Mouse (Mus musculus): ENCODE measurements around the gene Itsn2.
"Not testable (repeated sequence)": the region's sequence is repeated elsewhere in the genome, so short reads cannot be mapped to it uniquely, and the experiment has no call there.

The Itsn2 gene

GRCm38 (mm10) chr12:4707488-4708017, 115.1 kb downstream of the Itsn2 start:
- DNase-seq (ENCODE audit: extremely low read depth, insufficient read length, low spot score) = no peak

- no peak for DNase-seq (ENCODE audit: extremely low read depth, insufficient read length, low spot score)
Measured at GRCm38 (mm10) chr12:4708296-4708695, 115.9 kb downstream of the Itsn2 start.

- DNase-seq (ENCODE audit: extremely low read depth, insufficient read length, low spot score) = no peak
Measured at GRCm38 (mm10) chr12:4708881-4709604, 116.6 kb downstream of the Itsn2 start.

DNA sequence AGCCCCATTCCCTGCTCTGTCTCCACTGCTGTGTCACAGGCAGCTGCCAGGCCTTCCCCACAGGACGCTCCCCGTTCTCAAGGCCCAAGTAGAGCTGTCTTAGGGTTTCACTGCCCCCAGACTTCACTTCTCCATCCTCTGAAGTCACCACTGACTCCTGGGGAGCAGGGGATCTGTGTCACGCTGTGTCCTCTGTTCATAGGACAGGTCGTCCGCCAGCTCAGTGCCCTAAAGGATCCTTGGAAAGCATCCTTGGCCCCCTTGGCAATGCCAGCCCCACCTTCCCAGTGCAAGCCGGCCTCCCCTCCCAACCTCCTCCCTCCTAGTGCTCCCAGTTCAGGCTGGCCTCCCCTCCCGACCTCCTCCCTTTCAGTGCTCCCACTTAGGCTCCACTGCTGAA, 117.5 kb downstream of the Itsn2 start:
- DNase-seq (ENCODE audit: extremely low read depth, insufficient read length, low spot score) = no peak

- no peak for DNase-seq (ENCODE audit: extremely low read depth, insufficient read length, low spot score)
Measured at GRCm38 (mm10) chr12:4713361-4713760, 120.9 kb downstream of the Itsn2 start.

DNA sequence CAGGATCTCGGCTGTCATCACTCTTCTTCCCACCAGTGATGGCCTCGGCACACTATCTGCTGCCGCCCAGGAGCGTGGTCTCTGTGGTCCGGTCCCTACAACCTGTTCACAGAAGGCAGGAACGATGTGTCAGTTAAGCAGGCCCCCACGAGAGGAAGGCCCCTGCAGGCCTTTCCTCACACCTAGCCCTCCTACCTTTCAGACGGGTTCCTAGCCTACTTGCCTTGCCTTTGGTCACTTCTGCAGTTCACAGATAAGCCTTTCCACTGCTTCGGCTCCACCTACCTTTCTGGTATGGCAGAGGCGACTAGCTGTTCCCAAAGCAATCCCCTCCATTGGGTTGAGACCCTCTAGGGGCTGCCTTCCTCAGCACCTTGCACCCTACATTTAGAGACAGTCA, 123.2 kb downstream of the Itsn2 start:
- DNase-seq (ENCODE audit: extremely low read depth, insufficient read length, low spot score) = no peak

- no peak for DNase-seq (ENCODE audit: extremely low read depth, insufficient read length, low spot score)
Measured at GRCm38 (mm10) chr12:4717417-4717816, 125.0 kb downstream of the Itsn2 start.

DNA sequence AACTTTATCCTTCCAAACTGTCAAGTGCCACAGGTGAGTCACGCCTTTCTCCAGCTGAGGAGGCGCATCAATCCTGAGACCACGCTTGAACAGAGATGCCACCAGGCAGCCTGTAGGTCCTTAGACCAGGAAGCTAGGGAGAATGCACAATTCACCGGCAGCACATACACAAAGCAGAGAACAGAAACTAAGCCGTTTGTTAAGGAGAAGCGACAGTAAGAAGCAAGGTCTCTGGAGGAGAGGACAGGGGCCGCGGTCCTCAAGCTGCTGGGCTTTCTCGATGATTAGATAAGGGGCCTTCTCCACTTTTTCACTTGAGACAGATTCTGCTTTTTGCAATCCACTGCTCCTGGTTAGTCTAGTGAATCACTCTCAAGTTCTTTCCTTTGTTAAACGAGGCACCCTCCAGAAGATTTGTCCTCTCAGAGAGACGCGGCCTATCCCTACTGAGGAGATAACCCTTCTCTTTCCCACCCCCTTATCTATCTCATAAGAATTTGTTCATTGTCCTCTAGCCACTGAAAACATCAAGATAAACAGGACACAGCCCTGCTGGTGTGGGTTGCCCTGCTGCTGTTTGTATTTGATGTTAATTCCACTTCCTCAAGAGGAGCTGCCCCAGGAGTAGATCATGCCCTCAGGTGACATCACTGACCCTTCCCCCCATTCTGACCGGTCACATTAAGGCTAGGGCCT, 126.8 kb downstream of the Itsn2 start:
- DNase-seq (ENCODE audit: extremely low read depth, insufficient read length, low spot score) = no peak

- no peak for DNase-seq (ENCODE audit: extremely low read depth, insufficient read length, low spot score)
Measured at GRCm38 (mm10) chr12:4719762-4720754, 127.6 kb downstream of the Itsn2 start.

DNA sequence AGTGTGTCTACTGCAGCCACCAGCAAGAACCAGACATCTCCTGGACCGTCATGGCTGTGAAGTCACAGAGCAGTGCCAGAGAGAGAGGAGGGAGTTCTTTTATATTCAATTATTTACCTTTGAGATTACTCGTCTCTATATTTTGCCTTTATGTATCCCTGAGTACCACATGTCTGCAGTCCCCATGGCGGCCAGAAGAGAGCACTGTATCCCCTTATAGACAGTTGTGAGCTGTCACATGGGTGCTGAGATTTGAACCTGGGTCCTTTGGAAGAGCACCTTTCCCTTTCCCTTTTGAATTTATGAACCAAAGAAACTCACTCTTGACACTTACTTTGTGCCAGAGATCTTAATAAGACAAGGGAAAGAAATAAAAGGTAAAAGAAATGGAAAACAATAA, 136.7 kb downstream of the Itsn2 start:
- no peak for DNase-seq (ENCODE audit: extremely low read depth, insufficient read length, low spot score)

GRCm38 (mm10) chr12:4731629-4732028, 139.2 kb downstream of the Itsn2 start:
- DNase-seq (ENCODE audit: extremely low read depth, insufficient read length, low spot score) = no peak

GRCm38 (mm10) chr12:4732332-4732731, 139.9 kb downstream of the Itsn2 start:
- no peak for DNase-seq (ENCODE audit: extremely low read depth, insufficient read length, low spot score)

GRCm38 (mm10) chr12:4738031-4738576, 145.7 kb downstream of the Itsn2 start, which contains the start of gene Fam228a:
Gene Fam228a (minus strand): TSS chr12:4738430.
- no peak for DNase-seq (ENCODE audit: extremely low read depth, insufficient read length, low spot score)

- DNase-seq (ENCODE audit: extremely low read depth, insufficient read length, low spot score) = no peak
Measured at GRCm38 (mm10) chr12:4740823-4741222, 148.4 kb downstream of the Itsn2 start.

DNA sequence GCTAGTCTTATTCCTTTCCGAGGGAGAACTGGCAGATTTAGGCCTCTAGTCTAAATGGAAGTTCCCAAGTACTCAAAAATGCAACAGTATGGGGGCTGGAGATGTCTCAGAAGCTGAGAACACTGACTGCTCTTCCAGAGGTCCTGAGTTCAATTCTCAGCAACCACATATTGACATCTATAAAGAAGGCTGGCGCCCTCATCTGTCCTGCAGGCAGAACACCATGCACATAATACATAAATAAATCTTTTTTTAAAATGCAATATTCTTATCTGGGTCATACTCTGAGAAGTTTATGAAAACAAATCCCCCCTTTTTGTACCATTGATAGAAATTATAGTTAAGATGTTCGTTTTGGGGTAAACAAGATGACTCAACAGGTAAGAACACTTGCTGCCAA, 149.7 kb downstream of the Itsn2 start:
- no peak for DNase-seq (ENCODE audit: extremely low read depth, insufficient read length, low spot score)

GRCm38 (mm10) chr12:4744486-4744885, 152.0 kb downstream of the Itsn2 start:
- DNase-seq (ENCODE audit: extremely low read depth, insufficient read length, low spot score) = no peak

DNA sequence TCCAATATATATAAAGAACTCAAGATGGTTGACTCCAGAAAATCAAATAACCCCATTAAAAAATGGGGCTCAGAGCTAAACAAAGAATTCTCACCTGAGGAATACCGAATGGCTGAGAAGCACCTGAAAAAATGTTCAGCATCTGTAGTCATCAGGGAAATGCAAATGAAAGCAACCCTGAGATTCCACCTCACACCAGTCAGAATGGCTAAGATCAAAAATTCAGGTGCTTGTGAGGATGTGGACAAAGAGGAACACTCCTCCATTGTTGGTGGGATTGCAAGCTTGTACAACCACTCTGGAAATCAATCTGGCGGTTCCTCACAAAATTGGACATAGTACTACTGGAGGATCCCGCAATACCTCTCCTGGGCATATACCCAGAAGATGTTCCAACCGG, 162.0 kb downstream of the Itsn2 start:
- not testable (repeated sequence) for DNase-seq (ENCODE audit: extremely low read depth, insufficient read length, low spot score)

GRCm38 (mm10) chr12:4757060-4757459, 164.6 kb downstream of the Itsn2 start:
- DNase-seq (ENCODE audit: extremely low read depth, insufficient read length, low spot score) = no peak
